Mouse (Mus musculus) hindlimb bud, embryonic 11.5 days (tissue): ENCODE data around the gene Cpsf4.
"Not testable (repeated sequence)": the region's sequence is repeated elsewhere in the genome, so short reads cannot be mapped to it uniquely, and the experiment has no call there.

Source experiments
- DNase-seq: peaks from one replicate; pipeline ENCODE4 v3.0.0-alpha.2; 2012; ENCODE audit warnings: low read depth, low spot score; ENCODE audit errors: extremely low spot score

Cpsf4 gene

DNA sequence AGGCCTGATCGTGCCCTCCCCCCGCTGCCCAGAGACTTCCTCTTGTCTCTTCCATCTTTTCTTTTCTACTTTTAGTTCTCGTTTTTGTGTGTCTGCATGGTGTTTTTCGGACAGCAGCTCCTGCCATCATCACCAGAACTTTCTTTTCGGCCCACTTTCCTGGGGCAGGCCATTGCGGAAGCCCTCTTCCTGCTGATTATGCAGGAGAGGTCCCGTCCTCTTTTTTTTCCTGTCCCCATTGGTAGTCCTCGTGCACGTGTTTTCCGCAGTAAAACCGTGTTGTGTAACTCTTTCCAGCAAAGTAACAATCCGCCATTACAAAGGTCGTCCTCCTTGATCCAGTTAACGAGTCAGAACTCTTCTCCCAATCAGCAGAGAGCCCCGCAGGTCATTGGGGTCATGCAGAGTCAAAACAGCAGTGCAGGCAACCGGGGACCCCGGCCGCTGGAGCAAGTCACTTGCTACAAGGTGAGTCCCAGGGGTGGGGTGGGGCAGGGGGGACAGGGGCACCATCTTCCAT lies 11.5 kb downstream of the Cpsf4 start:
- no peak for DNase-seq

DNA sequence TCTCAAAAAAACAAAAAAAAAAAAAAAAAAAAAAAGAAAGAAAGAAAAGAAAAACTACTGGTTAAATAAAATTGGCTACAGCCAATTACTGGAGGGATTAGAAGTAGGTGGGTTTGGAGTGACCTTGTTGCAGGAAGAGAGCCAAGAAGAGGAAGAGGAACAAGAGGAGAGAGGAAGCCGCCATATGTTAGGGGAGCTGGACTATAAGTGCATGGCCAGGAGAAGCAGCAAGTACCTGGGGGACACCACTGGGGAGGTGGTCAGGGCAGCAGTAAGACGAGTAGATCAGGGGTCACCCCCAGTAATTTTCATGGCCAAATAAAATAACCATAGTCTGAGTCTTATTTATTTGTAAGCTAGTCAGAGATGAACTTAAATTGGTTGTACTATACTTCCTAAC lies 18.2 kb downstream of the Cpsf4 start:
- DNase-seq: no peak

DNA sequence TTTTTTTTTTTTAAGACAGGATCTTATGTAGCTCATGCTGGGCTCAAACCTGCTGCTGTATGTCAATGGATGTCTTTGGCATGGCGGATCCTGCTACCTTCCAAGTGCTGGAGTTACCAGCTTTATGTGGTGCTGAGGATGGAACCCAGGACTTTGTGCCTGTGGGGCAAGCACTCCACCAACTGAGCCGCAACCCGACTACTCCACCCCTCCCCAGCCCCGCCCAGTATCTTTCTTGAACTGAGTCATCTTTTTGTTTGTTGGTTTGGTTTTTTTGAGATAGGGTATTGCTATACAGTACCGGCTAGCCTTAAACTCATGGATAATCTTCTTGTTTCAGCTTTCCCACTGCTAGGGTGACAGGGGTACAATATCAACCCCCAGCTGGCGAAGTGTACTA lies 22.4 kb downstream of the Cpsf4 start:
- DNase-seq: no peak

DNA sequence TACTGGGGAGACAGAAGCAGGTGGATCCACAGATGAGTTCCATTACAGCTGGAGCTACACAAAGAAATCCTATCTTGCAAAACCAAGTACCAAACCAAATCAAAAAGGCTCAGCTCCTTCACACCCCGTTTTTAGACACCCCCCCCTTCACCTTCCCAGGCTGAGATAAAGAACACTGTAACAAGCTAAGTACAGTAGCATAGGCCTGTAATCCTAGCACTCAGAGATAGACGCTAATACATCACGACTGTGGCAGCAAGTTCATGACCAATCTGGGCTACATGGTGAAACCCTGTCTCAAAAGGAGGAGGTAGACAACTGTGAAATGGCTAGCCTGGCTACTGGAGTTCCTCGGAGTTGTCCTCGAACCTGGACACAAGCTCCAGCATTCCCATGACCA lies 23.4 kb downstream of the Cpsf4 start:
- DNase-seq: no peak

DNA sequence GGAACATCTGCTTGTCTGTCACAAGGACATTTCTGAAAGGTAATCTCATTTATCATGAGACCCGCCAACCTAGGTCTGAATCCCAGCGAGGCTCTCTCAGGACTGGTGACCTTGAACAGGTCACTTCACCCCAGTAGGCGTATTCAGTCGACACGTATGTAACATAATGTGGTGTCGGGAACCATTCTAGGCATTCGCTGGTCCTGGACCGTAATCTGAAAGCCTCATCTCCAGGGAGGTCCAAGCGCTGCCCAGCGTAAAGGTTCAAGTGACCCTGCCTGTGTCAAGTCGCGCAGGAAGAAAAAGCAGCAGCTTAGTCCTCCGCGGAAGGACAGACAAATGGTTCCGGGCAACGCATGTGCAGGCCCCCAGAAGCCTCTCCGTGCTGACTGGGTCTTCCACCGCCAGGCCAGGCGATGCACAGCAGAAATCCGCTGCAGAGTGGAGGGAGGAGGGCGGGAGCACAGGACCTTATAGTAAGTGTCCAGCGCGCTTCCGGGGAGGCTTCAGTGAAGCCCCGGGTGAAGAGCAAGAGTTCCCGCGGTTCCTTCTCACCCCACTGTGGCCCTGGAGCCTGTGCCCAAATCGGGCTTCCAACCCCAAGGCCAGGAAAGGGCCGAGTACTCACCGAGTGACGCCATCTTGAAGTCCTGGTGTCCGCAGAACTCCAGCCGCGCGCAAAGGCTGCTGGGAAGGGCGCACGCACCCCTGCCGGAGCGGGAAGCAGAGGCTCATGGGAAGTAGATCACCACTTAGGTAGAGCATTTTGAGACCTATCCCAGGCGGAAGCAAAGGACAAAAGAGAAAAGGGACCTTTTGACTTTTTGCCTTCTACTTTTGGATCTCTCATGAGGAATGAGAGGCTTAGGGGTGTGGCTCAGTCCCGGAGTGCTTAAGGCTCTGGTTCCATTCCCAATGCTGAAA lies 24.1 kb downstream of the Cpsf4 start:
- no peak for DNase-seq

DNA sequence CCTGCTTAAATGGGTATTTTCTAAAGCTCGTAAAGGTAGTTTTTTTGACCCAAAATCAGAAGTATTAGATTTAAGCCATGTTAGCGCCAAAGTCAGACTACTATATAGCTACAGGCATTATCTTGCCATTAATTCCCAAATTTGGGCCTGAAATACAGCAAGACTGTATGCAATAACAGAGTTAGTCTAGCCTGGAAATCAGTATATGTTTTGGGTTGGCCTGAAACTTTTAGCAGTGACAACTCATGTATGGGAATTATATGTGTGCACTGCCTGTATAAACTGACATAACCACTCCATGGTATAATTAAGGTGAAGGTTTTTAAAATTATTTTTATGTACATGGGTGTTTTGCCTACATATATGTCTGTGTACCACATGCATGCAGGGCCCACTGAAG lies 24.9 kb downstream of the Cpsf4 start, which contains the start of gene Atp5j2:
Gene Atp5j2 (minus strand): TSS at position 101 of the 400 bp plus-strand sequence.
- no peak for DNase-seq

DNA sequence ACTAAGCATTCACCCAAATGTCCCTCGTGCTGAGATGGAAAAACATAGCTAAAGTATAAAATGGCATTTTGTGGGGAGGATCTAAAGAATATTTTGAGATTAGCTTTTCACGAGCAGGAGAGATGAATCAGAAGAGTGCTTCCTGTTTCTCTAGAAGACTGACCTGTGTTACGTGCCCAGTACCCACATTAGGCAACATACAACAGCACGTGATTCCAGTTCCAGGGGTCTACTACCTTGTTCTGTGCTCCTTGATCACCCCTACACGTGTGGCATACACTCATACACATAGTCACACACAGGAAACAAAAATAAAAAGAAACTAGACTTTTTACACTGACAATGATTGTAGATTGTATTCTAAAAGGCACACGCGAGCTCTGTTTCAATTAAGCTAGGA lies 33.4 kb downstream of the Cpsf4 start:
- no peak for DNase-seq

DNA sequence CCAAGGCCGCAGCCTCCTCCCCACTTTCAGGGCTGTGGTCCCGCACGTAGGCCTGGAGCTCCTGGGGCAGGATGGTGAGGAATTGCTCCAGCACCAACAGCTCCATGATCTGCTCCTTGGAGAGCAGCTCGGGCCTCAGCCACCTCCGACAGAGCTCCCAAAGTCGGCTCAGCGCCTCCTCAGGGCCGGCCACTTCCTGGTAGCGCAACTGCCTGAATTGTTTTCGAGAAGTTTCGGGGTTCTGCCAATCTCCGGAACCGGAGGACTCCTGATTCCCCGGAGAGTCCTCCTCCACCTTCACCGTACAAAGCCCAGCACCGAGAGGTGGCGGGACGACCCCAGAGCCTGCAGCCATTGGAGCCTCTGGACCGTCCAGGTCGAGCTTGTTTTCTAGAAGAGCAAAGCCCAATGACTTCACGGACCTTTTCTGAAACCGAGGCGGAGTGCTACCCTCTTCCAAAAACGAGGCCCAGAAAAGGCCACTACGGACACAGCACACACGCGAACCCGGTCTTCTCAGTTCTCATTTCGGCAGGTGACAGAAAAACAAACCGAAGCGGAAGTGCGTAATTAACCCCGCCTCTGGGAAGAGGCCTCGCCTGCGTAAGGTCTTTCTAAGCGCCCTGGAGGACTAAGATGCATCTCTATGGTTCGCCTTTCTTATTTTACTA lies 34.4 kb downstream of the Cpsf4 start, which contains the start of gene Zkscan14:
Gene Zkscan14 (minus strand): TSS at position 548 of the 671 bp plus-strand sequence.
- DNase-seq: peak; percentile 68

DNA sequence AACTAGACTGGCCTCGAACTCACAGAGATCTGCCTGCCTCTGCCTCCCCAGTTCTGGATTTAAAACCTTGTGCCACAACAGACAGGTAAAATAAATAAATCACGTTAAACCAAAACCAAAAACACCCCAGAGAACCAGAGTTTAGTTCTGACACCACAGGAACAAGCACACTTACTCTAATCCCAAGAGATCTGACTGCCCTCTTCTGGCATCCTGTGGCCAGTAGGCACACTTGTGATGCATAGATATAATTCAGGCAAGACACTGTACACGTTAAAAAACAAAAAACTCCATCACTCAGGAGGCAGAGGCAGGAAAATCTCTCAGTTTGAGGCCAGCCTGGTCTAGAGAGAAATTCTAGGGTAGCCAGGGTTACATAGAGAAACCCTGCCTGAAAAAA lies 35.4 kb downstream of the Cpsf4 start:
- no peak for DNase-seq

DNA sequence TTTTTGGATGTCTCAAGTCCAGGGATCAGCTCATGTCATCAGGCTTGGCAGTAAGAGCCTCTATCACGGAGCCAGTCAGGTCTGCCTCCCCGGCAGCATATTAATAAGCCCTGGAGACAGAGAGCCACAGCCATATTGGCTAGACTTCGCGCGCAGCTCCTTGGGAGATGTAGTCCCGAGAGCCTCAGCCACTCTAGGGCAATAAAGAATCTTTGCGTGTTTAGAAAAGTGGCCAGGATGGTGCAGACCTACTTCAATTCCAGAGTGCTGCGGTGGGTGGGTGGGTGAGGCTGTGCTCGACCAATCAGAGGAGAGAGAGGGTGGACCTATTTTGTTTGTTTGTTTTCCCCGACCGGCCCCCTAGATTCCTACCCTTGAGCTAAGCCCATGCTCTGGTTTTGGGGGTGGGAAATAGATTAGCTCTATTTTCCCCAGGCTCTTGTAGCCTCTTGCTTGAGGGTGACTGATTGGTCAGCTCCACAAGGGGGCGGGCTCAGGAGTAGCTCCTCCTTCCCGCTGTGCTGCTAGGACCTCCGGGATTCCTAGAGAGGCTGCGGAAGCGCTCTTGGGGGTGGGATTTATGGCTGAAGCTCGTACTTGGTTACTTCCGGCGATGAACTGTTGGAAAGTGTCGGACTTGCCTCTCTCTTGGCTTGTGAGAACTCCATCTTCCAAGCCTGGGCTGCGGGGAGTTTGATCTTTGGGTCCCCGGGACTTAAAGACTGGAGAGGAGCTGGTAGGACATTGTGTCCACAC lies 37.1 kb downstream of the Cpsf4 start, which contains the start of gene Zkscan5:
Gene Zkscan5 (plus strand): TSS at position 627 of the 756 bp plus-strand sequence.
- peak; percentile 93 for DNase-seq

DNA sequence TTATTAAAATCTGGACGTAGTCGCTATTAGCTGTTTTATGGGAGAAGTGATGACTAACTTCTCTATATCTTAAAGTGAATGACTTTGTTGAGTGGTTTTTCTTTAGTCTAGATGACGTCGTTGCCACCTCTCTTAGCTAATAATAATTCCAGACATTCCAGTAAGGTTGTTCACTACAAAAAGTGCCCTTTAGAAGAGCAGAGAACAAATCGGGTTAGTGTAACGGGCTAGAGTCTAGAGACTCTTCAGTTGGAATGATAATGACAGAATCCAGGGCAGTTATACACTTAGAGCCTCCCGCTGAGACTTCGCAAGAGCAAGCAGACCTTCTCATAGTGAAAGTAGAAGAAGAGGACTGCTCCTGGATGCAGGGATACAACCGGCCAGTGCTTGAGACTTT lies 38.0 kb downstream of the Cpsf4 start:
- no peak for DNase-seq

DNA sequence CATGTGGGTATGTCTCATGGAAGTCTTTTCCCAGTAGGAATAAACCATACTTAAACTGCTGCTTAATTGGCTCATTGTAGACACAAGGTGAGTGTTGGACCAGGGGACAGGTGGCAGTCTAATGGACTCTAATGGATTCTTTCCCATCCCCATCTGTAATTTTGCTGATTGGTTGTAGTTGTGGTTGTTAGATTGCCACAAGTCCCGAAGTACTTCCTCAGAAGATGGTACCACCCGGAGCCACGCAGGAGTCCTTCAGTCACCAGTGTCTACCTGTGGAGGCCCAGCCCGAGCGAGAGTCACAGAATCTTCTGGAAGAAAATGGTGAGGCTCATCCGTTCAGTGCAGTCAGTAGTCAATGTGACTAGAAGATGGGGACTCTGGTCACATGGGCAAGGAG lies 40.4 kb downstream of the Cpsf4 start:
- DNase-seq: no peak

DNA sequence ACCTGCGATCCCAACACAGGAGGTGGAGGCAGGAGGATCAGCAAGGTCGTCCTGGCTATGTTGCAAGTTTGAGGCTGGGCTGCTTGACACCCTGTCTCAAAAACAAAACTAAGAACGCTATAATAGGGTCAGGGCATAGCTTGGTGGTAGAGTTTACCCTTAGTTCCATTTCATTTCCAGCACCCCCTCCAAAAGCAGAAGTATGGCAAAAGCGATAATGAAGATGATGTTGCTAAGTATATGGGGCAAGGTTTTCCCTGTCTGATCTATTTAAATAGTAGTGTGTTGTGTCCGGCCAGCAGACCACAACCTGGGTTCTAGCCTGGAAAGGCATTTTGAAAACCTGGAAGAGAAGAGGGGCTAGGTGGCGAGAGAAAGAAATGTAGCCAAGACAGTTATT lies 40.9 kb downstream of the Cpsf4 start:
- DNase-seq: no peak

DNA sequence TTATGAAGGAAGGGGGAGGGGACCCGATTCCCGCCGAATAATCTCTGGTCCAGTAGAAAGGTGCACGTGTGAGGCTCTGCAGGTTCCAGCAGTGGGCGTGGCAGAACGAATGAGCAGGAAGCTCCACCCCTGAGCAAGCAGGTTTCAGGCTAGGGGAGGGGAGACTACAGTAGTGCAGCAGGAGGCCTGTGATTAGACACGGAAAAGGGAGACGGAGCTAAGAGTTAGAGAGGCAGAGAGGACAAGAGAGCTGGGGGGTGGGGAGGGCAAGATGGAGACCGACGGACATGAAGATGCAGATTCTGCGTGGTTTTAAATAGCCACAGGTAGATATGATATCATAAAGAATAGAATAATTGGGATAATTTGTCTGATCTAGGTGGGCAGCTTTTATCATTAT lies 41.4 kb downstream of the Cpsf4 start:
- DNase-seq: not testable (repeated sequence)

DNA sequence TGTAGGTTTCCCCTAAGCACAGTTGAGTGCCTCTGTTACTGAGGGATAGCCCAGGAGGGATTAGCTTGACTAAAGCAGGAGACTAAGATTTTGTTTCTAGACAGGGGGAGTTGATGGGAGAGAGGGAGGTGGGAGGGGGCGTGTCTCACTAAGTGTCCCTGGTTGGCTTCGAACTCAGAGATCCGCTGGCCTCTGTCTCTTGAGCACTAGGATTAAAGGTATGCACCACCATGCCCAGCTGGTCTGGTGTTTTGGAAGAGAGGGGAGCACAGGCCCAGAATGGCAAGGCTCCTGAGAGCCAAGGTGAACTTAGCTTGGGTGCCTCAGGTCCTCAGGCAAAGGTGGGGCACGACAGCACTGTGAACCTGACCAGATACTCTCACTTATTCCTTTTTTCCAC lies 44.3 kb downstream of the Cpsf4 start:
- no peak for DNase-seq

DNA sequence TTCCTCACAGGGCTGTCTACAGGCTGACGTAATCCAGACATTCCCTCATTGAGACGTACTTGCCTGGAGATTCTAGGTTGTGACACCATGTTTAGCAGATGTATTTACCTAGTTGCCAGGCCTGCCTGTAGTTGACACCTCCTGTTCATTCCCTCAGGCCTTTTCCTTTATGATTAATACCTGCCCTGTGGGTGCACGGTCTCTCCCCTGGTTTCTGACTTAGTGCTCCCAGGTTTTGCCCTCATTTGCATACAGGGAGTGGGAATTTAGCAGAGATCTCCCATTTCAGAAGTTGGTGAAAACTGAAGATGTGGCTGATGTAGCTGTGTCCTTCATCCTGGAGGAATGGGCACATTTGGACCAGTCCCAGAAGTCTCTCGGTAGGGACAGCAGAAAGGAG lies 45.2 kb downstream of the Cpsf4 start:
- DNase-seq: no peak

DNA sequence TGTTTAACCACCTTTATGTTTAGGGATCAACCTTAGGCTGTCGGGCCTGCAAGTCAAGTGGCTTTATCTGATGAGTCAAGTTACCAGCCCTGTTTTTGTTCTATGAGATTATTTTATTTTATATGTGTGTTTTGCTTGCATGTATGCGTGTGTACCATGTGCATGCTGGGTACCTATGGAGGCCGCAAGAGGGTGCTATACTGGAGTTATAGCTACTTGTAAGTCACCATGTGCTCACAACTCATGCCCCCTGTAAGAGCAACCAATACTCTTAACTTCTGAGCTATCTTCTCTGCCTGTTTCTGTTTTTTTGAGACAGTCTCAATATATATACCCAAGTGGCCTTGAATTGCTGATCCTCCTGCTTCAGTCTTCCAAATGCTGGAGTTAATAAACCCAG lies 46.5 kb downstream of the Cpsf4 start:
- DNase-seq: no peak

DNA sequence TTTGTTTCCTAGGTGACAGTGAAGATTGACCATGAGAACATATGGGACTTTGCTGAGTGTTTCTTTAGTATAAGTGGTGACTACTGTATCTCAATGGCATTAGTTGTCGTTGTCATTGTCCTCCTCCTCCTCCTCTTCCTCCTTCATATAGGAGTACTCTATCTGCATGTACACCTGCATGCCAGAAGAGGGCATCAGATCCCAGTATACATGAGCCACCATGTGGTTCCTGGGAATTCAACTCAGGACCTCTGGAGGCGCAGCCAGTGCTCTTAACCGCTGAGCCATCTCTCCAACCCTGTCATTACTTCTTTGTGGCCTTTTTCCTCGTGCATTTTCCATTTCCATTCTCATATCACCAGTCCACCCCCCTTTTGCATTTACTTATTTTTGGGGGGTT lies 47.7 kb downstream of the Cpsf4 start:
- no peak for DNase-seq

DNA sequence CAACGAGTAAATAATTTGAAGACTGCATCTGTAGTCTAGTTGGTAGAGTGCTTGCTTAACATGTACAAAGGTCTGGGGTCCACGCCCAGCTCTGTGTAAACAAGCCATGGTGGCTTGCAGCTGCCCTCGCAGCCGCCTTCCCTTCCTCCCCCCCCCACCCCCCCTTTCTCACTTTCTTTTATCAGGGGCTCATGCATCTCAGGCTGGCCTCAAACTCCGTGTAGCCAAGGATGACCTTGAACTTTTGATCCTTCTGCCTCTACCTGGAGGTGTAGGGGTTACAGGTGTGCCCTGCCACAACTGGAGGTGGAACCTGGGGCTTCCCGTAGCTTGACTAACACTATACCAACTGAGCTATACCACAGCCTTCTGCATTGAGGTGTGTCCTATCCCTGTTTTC lies 50.7 kb downstream of the Cpsf4 start:
- no peak for DNase-seq

DNA sequence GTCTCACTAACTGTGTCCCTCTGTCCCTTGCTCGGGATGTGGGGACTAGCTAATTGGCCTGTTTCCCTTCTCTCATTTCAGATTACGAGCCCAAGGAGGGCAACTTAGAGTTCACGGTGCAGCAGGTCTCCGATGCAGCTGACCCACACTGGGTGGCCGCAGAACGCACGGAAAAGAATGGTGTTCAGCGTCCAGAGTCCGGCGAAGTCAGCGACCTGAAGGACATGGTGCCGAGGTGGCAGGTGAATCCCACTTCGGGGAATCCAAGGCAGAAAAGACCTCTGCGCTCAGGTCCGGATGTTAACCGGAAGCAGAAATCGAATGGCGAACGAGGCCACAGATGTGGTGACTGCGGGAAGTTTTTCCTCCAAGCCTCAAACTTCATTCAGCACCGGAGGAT lies 51.2 kb downstream of the Cpsf4 start:
- DNase-seq: no peak

DNA sequence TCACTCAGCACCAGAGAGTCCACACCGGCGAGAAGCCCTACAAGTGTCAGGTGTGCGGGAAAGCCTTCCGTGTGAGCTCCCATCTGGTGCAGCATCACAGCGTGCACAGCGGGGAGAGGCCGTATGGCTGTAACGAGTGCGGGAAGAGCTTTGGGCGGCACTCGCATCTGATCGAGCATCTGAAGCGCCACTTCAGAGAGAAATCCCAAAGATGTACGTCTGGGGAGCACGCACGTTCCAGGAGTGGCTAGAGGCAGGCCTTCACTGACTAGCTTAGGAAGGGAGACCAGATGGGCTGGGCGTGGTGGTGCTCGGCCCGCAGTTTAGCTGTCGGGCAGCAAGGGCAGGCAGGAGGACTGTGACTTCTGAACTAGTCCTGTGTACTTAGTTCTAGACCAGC lies 51.7 kb downstream of the Cpsf4 start:
- no peak for DNase-seq
